Mouse (Mus musculus): ENCODE data around the gene Olfr1348.
"Not testable (repeated sequence)": the region's sequence is repeated elsewhere in the genome, so short reads cannot be mapped to it uniquely, and the experiment has no call there.

Gene Olfr1348

DNA sequence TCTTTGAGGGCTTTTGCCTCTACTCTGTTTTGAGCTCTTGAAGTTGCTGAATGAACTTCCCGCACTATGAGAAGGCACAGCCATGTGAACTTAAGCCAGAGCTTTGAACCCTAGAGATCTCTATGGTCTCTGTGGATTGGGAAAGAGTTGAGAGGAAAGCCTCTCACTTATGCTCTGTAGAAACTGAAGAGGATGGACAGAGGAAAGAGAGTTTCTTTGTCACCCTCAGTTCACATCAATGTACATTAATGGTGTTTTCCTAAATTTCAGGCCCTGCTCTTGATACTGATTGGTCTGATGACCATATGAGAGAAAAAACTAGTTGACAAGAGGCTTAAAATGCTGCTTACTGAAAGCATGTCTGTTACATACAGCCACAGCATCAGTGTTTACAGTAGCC, at the start of gene Olfr1348:
Gene Olfr1348 (minus strand): TSS at position 101 of the 400 bp plus-strand sequence.
- DNase-seq (ENCODE audit: extremely low read depth, low read depth): no peak

DNA sequence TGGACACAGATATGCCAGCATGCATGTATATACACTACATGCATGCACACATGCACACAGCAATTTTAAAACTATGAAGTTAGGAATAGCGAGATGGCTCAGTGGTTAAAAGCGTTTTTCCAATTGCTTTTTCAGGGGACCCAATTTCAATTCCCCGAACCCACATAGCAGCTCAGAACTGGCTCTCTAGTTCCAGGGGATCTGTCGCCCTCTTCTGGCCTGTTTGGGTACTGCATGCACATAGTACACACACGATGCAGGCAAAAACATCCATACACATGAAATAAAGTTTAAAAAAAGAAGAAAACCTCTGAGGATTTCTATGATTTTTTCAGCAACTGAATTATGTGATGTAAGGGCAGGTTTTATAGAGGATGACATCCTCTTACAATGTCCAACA, 17.6 kb upstream of the Olfr1348 start:
- DNase-seq (ENCODE audit: extremely low read depth, low read depth): no peak

DNA sequence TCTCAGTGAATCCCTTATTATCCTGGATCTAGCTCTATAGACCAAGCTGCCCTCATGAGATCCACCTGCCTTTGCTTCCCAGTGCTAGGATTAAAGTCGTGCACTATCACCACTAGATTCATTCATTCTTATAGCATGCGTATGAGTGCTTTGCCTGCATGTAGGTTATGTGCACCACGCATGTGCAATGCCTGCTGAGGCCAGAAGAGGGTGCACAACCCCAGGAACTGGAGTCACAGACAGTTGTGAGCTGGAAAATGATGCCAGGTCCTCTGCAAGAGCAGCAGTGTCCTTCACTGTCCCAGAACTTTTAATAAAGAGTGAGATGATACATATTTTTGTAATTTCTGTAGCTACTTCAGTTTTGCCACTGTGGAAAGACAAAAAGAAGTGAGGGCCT, 16.5 kb upstream of the Olfr1348 start:
- no peak for DNase-seq (ENCODE audit: extremely low read depth, low read depth)

DNA sequence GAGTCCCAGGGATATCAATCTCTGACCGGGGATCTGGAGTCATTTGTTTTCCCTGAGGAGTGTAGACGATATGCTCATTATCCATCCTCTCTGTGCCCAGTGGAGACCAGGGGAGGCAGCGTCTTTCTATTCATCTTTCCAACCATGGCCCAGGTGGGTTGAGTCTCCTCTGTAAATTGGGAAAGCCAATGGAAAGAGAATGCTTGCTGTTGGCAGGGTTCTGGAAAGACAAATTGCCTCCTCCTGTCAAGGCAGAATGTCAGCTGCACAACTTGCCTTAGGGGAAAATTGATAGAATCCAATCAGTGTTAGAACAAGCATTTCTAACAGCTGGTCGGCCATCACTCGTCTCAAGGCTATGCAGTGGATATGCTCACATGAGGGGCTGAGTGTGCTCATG, 14.3 kb upstream of the Olfr1348 start, which contains the start of gene Olfr1349:
Gene Olfr1349 (minus strand): TSS at position 101 of the 400 bp plus-strand sequence.
- no peak for DNase-seq (ENCODE audit: extremely low read depth, low read depth)

DNA sequence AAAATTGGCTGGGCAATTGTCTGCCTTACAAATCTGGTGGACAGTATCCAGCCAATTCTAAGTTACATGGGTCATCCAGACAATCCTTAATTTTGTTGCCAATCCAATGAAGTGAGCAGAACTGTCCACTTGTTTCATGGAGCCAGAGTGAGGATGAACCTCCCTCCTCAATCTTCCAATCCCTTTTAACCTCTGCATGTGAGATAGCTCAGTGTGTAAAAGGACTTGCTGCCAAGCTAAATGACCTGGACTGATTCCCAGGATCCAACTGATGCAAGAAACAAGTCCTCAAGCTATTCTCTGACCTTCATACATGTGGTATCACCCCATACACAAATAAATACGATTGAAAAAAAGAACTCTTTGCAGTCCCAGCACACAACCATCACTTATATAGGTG, 13.1 kb upstream of the Olfr1348 start:
- no peak for DNase-seq (ENCODE audit: extremely low read depth, low read depth)

- DNase-seq (ENCODE audit: extremely low read depth, low read depth): no peak
Measured at GRCm38 (mm10) chr7:6499655-6500054, 8.9 kb downstream of the Olfr1348 start, which contains the start of gene Olfr1347. Gene Olfr1347, minus strand, starts transcription at chr7:6499755.

DNA sequence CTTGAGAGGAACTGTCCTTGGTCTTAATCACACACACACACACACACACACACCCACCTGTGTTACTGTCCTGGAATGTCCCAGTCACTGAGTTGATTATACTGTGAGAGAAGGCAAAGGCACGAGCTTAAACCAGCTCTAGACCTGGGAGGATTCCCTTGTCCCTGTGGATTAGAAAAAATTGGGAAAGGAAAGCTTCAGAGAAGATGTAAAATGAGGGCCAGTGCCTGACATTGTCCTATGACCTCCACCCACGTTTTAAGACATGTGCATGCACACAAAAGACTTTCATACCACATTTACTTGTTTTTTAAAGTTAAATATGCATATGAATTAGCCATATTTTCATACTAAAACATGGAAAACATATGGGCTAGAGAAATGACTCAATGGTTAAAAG, 21.7 kb downstream of the Olfr1348 start, which contains the start of gene Olfr5:
Gene Olfr5 (minus strand): TSS at position 101 of the 400 bp plus-strand sequence.
- DNase-seq (ENCODE audit: extremely low read depth, low read depth): no peak

DNA sequence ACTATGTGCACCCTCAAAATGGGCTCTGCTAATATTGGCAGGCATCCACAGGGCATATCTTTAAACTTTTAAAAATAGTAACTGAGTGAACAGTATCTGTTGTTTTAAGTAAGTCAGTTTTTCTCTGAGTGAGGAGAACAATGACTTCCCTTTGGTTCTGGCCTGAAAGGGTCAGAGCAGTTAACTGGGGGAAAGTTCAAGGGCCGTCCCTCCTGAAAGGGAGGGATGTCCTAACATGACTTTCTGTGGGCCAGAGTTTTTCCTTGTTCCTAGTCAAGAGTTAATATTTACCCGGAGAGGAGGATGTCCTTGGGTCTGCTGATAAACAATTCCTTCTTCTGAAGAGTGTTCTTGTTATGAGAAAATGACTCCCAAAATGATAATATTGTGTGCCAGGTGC, 30.9 kb downstream of the Olfr1348 start:
- not testable (repeated sequence) for DNase-seq (ENCODE audit: extremely low read depth, low read depth)

GRCm38 (mm10) chr7:6466951-6467350, 41.6 kb downstream of the Olfr1348 start, which contains the start of gene Olfr1346:
Gene Olfr1346, plus strand, starts transcription at chr7:6467101.
- DNase-seq (ENCODE audit: extremely low read depth, low read depth): no peak

- no peak for DNase-seq (ENCODE audit: extremely low read depth, low read depth)
Measured at GRCm38 (mm10) chr7:6456399-6456798, 52.1 kb downstream of the Olfr1348 start.

DNA sequence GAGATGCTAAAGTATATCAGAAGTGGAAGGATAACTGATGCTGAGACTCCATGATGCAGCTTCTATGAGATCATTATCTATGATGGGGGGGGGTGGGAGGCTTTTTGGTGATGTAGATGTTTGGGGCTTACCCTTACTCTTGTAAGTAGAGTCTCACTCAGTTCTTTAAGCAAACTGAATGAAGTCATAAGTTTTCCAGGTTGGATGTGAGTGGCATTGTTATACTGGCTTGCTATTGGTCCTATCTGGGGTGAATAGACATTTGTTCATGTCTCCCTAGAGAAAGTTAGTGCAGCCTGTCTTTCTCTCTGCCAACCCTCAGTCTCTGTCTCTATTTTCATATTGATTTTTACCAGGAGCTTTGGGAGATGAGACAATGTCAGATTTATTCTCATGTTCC, 52.7 kb downstream of the Olfr1348 start, which contains the start of gene Olfr1336:
Gene Olfr1336 (plus strand): TSS at position 301 of the 400 bp plus-strand sequence.
- DNase-seq (ENCODE audit: extremely low read depth, low read depth): no peak
